Mouse (Mus musculus) midbrain, embryonic 16.5 days (tissue): Measurements from ENCODE around the gene Ksr2. TPM values are rescaled to one million over a fixed set of nuclear protein-coding genes. Genes with fewer than 3 reads are reported as not detected.

Experiments used
- ATAC-seq: fragments of 200-750 bp; cut with Nextera tagmentation; 2 replicates; pipeline ENCODE4 v1.8.0; 2017; ENCODE audit warnings: moderate TSS enrichment
- H3K27ac ChIP-seq: fragments of 300-500 bp; sonication (generic); 2 replicates; pipeline ENCODE4 v1.5.1; 2014; ENCODE audit warnings: mild to moderate bottlenecking, low read length, mixed read lengths
- H3K27me3 ChIP-seq: fragments of 300-500 bp; sonication (generic); 2 replicates; pipeline ENCODE4 v1.6.1; 2014; ENCODE audit warnings: low read depth, low read length, mixed read lengths; ENCODE audit not compliant: control insufficient read depth, insufficient read depth
- H3K36me3 ChIP-seq: fragments of 300-500 bp; sonication (generic); 2 replicates; pipeline ENCODE4 v1.6.1; 2014; ENCODE audit warnings: mild to moderate bottlenecking, low read length, moderate library complexity, mixed read lengths; ENCODE audit not compliant: control insufficient read depth, insufficient read depth
- H3K4me1 ChIP-seq: fragments of 300-500 bp; sonication (generic); 2 replicates; pipeline ENCODE4 v1.6.1; 2014; ENCODE audit warnings: mild to moderate bottlenecking, low read length, mixed read lengths; ENCODE audit not compliant: control insufficient read depth, insufficient read depth
- H3K4me2 ChIP-seq: fragments of 300-500 bp; sonication (generic); 2 replicates; pipeline ENCODE4 v1.6.1; 2014; ENCODE audit warnings: mild to moderate bottlenecking, low read length, mixed read lengths
- H3K4me3 ChIP-seq: fragments of 300-500 bp; sonication (generic); 2 replicates; pipeline ENCODE4 v1.5.1; 2014; ENCODE audit warnings: low read depth, mild to moderate bottlenecking, low read length, moderate library complexity, mixed read lengths
- H3K9ac ChIP-seq: fragments of 300-500 bp; sonication (generic); 2 replicates; pipeline ENCODE4 v1.6.1; 2014; ENCODE audit warnings: low read depth, low read length, mixed read lengths
- H3K9me3 ChIP-seq: fragments of 300-500 bp; sonication (generic); replicated peaks from 2 replicates; pipeline ENCODE4 v1.6.1; 2014; ENCODE audit warnings: mild to moderate bottlenecking, low read length, mixed read lengths; ENCODE audit not compliant: control insufficient read depth, poor library complexity, severe bottlenecking
- WGBS: fragments of 180-500 bp; shearing (Covaris S2); extraction: QIAGEN DNeasy Blood & Tissue Kit; methylation state at CpG from one replicate; pipeline ENCODE4 v1.1.7; 2014; 5-methylcytosine and 5-hydroxymethylcytosine counted together
- polyA plus RNA-seq: library from polyadenylated mRNA; unstranded; fragments of >200 nt; fragmentation: Nextera tagmentation; extraction: Ambion mirVana; gene quantifications from 2 replicates; pipeline ENCODE4 v1.2.1, GENCODE M21; 2015

Gene Ksr2
- polyA plus RNA-seq, 1 experiment from 2014 or later = 7.5 TPM

DNA sequence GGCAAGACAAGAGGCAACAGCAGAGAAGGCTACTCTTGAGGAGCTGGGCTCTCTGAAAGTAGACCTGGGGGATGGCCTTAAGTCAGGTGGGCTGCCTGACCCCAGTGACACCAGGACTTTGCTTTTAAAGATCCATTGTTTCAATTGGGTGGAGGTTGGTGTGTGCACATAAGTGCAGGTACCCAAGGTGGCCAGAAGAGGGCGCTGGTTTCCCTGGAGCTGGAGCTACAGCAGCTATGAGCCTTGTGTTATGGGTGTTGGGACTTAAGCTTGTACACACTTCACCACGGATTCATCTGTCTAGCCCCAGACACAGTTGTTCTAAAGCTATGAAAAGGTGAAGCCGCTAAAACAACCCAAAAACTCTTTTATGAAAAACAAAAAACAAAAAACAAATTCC is 279.8 kb downstream of the Ksr2 start:
- no peaks in the 10 kb centered on the region for H3K9me3 ChIP-seq
- WGBS = 79% methylated on average over 3 of the region's 3 CpGs
- no peak overlapping the region for H3K27ac ChIP-seq
- ATAC-seq = no peak
- no peak overlapping the region for H3K4me2 ChIP-seq
- H3K4me1 ChIP-seq = peaks cover 4% of the 10 kb centered on the region
- H3K27me3 ChIP-seq = no peaks in the 10 kb centered on the region
- no peak overlapping the region for H3K9ac ChIP-seq
- H3K36me3 ChIP-seq = no peaks in the 10 kb centered on the region
- no peak overlapping the region for H3K4me3 ChIP-seq

DNA sequence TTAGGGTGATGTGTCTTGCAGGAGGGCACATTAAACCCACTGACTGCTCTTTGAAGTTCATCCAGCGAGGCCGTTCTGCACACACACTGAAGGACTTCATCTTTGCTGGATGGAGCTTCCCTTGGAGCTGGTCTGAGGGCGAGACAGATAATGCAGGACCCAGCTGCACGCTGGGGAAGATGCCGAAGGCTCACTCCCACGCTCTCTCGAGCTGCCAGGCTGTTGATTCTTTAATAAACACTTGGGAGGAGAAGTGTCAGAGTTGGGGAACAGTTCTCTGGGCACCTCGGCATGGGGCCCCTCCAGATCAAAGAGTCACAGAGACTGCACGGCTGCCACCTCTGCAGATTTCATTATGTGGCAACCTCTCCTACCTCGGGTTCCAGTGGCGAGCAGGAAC is 280.8 kb downstream of the Ksr2 start:
- no peaks in the 10 kb centered on the region for H3K36me3 ChIP-seq
- no peak overlapping the region for H3K4me3 ChIP-seq
- 60% methylated on average over 11 of the region's 11 CpGs for WGBS
- ATAC-seq = no peak
- no peak overlapping the region for H3K27ac ChIP-seq
- H3K4me2 ChIP-seq = no peak overlapping the region
- H3K4me1 ChIP-seq = peaks cover 2% of the 10 kb centered on the region; the same call in 1 of the 2 replicates
- no peak overlapping the region for H3K9ac ChIP-seq
- H3K9me3 ChIP-seq = no peaks in the 10 kb centered on the region
- no peaks in the 10 kb centered on the region for H3K27me3 ChIP-seq

DNA sequence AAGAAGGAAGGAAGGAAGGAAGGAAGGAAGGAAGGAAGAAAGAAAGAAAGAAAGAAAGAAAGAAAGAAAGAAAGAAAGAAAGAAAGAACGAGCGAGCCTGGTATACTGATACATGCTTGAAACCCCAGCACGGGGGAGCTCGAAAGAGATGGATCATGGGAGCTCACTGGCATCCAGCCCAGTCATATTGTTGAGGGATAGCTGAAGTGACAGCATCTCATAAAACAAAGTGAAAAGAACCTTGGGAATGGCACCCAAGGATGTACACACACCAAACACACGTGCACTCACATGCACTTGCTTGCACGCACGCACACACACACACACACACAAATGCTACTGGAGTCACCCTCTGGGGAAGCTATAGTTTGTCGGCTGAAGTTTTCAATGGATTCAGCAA is 282.6 kb downstream of the Ksr2 start:
- Histone ChIP-seq H3K36me3 (no peaks in the 10 kb centered on the region), H3K9ac (no peak overlapping the region), H3K4me1 (peaks cover 2% of the 10 kb centered on the region; the same call in 1 of the 2 replicates), H3K4me3 (no peak overlapping the region), H3K9me3 (no peaks in the 10 kb centered on the region), H3K27me3 (no peaks in the 10 kb centered on the region), H3K4me2 (no peak overlapping the region), H3K27ac (no peak overlapping the region)
- no peak for ATAC-seq
- WGBS = 76% methylated on average over 8 of the region's 8 CpGs

DNA sequence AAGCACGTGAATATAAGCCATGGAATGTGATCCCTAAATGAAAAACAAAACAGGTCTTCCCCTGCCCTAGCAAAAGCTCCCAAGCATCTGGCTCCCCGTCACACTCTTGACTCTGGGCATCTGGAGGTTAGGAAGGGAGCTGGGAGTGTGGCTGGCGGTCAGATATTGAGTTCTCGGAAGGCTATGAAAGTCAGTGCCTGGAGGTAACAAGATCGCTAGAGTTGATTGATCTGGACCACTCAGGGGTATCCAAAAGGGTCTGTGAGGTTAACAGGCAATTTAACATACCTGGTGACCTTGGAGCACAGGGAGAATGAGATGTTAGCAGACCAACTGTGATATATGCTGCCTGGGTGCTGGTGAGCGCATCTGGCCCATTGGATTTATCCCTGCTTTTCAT is 283.8 kb downstream of the Ksr2 start:
- Histone ChIP-seq H3K4me1 (no peaks in the 10 kb centered on the region), H3K27ac (no peak overlapping the region), H3K4me3 (no peak overlapping the region), H3K4me2 (no peak overlapping the region), H3K9ac (no peak overlapping the region), H3K36me3 (no peaks in the 10 kb centered on the region), H3K27me3 (no peaks in the 10 kb centered on the region), H3K9me3 (no peaks in the 10 kb centered on the region)
- 74% methylated on average over 6 of the region's 6 CpGs for WGBS
- no peak for ATAC-seq

DNA sequence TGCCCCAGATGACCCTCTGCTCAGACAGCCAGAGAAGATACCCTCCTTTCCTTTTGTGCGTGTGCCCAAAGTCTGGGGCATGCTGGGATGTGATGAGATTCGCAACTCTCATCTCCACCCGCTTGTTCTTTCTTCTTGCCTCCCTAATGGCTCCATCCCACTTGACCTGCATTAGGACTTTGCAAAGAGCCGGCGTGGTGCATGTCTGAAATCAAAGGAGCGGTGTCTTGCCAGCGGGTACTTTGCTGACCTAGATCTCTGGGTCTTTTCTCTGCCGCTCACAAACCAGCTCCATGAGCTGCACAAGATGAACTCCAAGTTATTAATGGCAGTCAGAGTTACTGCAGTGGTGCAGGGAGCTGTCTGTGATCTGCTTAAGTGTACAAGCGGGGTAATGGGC is 290.6 kb downstream of the Ksr2 start:
- Histone ChIP-seq H3K36me3 (peaks cover 10% of the 10 kb centered on the region), H3K4me3 (no peak overlapping the region), H3K27ac (no peak overlapping the region; the same call in 1 of the 2 replicates), H3K4me2 (no peak overlapping the region), H3K9me3 (no peaks in the 10 kb centered on the region; the same call in 1 of the 2 replicates), H3K27me3 (no peaks in the 10 kb centered on the region), H3K9ac (no peak overlapping the region), H3K4me1 (peaks cover 8% of the 10 kb centered on the region)
- WGBS = 74% methylated on average over 9 of the region's 9 CpGs
- ATAC-seq = no peak

DNA sequence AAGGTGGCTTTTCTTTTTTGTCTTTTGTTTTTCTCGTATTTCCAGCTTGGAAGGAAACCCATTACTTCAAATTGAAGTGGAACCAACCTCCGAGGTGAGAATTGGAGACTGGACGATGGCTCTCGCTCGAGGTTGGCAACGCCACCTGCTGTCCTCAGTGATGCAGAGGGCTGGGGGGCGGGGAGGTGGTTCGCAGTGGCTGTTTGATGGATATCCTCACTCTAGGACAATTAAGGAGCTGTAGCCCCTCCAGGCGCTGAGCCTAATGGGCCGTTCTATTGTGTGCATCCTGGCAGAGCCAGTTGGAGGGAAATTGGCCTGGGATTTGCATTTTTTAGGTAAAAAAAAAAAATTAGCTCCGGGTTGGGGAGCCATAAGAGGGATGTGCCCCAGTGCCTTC is 292.8 kb downstream of the Ksr2 start:
- Histone ChIP-seq H3K9me3 (no peaks in the 10 kb centered on the region; the same call in 1 of the 2 replicates), H3K36me3 (peaks cover 10% of the 10 kb centered on the region), H3K4me2 (no peak overlapping the region), H3K9ac (no peak overlapping the region), H3K27me3 (no peaks in the 10 kb centered on the region), H3K4me3 (no peak overlapping the region), H3K4me1 (peaks cover 8% of the 10 kb centered on the region), H3K27ac (no peak overlapping the region)
- ATAC-seq = no peak
- 24% methylated on average over 11 of the region's 11 CpGs for WGBS

DNA sequence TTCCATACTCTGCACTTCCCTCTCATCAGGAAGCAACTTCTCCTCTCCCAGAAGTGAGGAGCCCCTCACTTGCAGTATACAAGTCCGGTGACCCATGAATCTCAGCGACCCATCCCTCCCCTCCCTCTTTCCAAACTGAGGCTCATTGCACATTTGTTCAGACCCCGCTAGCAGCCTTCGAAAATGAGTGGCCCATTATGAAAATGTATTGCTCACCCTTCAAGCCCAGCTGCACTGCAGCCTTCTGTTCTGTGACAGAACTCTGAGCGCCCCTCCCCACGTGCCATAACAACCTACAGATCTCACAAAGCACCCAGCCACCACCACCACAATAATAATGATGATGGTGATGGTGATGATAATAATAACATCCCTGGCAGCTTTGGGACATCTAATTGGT is 295.5 kb downstream of the Ksr2 start:
- Histone ChIP-seq H3K9ac (no peak overlapping the region), H3K4me3 (no peak overlapping the region), H3K9me3 (no peaks in the 10 kb centered on the region; the same call in 1 of the 2 replicates), H3K4me1 (peaks cover 7% of the 10 kb centered on the region), H3K4me2 (no peak overlapping the region), H3K27ac (no peak overlapping the region), H3K27me3 (no peaks in the 10 kb centered on the region), H3K36me3 (peaks cover 10% of the 10 kb centered on the region)
- no peak for ATAC-seq
- 66% methylated on average over 6 of the region's 6 CpGs for WGBS

DNA sequence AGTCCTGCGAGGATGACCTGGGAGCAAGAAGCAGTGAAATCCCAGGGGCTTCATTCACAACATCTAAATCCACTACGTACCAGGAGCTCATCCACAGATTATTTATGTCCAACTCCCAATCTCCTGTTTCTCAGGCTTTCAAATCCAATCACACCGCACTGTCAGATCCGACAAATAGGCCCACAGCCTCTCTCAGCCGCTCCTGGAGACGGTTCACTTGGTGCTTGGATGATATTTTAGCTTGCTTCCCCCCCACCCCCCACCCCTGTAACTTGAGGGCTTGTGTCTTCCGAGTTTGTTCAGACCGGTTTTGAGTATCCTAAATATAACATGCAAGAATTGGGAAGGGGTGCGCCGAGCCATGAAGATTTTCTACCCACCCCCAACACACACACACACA is 297.8 kb downstream of the Ksr2 start:
- Histone ChIP-seq H3K27ac (no peak overlapping the region), H3K4me2 (no peak overlapping the region), H3K27me3 (no peaks in the 10 kb centered on the region), H3K36me3 (peaks cover 10% of the 10 kb centered on the region), H3K4me1 (no peaks in the 10 kb centered on the region), H3K9me3 (no peaks in the 10 kb centered on the region; the same call in 1 of the 2 replicates), H3K4me3 (no peak overlapping the region), H3K9ac (no peak overlapping the region)
- ATAC-seq = no peak
- WGBS = 82% methylated on average over 10 of the region's 10 CpGs

DNA sequence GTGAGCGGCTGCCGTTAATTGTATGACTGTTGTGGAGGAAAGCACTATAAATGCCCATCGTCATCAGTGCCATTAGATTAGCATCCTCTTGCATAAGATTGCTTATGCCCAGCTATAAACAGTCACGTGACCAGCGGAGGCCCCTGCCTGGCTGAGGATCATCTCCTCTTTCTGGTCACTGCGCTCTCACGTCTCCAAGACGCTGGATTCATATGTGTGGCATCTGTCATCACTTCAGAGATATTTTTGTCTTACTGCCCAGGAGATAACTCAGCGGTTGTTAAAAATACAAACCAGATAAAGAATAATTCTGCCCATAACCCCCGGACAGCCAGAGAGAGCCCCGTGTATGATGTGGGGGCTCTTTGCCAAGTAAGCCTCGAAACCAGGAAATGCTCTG is 298.4 kb downstream of the Ksr2 start:
- no peak overlapping the region for H3K4me3 ChIP-seq
- peaks cover 10% of the 10 kb centered on the region for H3K36me3 ChIP-seq
- H3K27ac ChIP-seq = no peak overlapping the region
- H3K9ac ChIP-seq = no peak overlapping the region
- no peaks in the 10 kb centered on the region; the same call in 1 of the 2 replicates for H3K9me3 ChIP-seq
- 78% methylated on average over 12 of the region's 12 CpGs for WGBS
- H3K4me1 ChIP-seq = no peaks in the 10 kb centered on the region
- ATAC-seq = no peak
- H3K4me2 ChIP-seq = no peak overlapping the region
- H3K27me3 ChIP-seq = no peaks in the 10 kb centered on the region
